Mouse (Mus musculus) fibroblast of lung, adult 2 months (primary cell): ENCODE data around the gene Gm47283.
A peak's percentile ranks its signal among the peaks of the same experiment; 100 is the strongest.
"Not testable (repeated sequence)": the region's sequence is repeated elsewhere in the genome, so short reads cannot be mapped to it uniquely, and the experiment has no call there.

Experiments
- DNase-seq: peaks from one replicate; pipeline ENCODE4 v3.0.0-alpha.2; 2011; ENCODE audit warnings: low read depth

Gene Gm47283

DNA sequence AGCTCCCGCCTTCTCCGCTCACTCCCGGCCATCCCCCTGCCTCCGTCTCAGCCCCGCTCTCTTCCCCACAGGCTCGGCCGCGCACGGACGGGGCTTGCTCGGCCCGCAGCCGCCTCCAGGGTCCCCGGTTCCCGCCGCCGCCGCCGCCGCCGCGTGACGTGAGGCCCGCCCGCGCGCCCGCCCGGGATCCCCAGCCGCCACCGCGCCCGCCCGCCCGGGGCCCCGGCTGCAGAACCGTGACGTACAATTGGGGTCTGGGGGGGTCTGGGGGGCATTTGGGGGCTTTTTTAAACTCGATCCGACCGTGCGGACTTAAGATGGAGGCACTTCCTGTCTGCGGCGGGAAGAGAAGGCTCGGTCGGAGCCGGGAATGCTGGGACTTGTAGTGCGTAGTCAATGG is at the start of gene Gm47283:
Gene Gm47283 (plus strand): TSS at position 301 of the 400 bp plus-strand sequence.
- not testable (repeated sequence) for DNase-seq

DNA sequence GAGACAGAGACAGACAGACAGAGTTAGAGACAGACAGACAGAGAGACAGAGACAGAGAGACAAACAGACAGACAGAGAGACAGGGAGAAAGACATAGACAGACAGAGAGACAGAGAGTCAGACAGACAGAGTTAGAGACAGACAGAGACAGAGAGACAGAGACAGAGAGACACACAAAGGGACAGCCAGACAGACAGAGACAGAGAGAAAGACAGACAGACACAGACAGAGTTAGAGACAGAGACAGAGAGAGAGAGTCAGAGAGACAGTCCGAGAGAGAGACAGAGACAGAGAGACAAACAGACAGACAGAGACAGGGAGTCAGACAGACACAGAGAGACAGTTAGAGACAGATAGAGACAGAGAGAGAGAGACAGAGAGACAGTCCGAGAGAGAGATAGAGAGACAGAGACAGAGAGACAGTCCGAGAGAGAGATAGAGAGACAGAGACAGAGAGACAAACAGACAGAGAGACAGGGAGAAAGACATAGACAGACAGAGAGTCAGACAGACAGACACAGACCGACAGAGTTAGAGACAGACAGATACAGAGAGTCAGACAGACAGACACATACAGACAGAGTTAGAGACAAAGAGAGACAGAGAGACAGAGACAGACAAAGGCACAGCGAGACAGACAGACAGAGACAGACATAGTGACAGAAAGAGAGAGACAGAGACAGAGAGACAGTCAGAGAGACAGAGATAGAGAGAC is 49.2 kb upstream of the Gm47283 start:
- not testable (repeated sequence) for DNase-seq

DNA sequence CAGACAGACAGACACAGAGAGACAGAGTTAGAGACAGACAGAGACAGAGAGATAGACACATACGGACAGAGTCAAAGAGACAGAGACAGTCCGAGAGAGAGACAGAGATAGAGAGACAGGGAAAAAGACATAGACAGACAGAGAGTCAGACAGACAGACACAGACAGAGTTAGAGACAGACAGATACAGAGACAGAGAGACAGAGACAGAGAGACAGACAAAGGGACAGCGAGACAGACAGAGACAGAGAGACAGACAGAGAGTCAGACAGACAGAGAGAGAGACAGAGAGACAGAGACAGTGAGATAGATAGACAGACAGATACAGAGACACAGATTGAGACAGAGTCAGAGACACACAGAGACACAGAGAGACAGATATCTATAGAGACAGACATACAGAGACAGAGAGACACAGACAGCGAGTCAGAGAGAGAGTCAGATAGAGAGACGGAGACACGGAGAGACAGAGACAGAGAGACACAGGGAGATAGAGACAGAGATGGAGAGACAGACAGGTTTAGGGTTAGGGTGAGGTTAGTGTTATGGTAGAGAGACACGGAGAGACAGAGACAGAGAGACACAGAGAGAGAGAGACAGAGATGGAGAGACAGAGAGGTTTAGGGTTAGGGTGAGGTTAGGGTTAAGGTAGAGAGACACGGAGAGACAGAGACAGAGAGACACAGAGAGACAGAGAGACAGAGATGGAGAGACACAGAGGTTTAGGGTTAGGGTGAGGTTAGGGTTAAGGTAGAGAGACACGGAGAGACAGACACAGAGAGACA is 48.1 kb upstream of the Gm47283 start:
- DNase-seq = not testable (repeated sequence)

DNA sequence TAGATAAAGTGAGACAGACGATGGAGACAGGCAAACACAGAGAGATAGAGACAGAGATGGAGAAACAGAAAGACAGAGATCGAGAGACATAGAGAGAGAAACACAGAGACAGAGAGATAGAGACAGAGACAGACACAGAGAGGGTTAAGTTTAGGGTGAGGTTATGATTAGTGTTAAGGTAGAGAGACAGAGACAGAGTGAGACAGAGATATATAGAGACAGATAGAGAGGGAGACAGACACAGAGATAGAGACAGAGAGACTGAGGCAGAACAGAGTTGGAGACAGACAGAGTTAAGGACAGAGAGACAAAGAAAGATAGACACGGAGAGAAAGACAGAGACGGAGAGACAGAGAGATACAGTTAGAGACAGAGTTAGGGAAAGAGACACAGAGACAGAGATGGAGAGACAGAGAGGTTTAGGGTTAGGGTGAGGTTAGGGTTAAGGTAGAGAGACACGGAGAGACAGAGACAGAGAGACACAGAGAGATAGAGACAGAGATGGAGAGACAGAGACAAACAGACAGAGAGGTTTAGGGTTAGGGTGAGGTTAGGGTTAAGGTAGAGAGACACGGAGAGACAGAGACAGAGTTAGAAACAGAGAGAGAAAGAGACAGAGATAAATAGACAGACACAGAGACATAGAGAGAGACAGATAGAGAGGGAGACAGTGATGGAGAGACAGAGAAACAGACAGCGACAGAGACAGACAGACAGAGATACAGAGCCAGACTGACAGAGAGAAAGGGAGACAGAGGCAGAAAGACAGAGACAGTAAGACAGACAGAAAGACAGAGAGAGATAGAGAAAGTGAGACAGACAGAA is 46.7 kb upstream of the Gm47283 start:
- DNase-seq = no peak

DNA sequence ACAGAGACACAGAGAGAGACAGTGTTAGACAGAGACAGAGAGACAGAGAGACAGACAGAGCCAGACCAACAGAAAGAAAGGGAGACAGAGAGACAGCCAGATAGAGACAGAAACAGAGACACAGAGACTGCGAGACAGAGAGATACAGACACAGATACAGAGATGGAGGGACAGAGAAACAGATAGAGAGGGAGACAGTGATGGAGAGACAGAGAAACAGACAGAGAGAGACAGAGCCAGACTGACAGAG is 46.2 kb upstream of the Gm47283 start:
- no peak for DNase-seq

DNA sequence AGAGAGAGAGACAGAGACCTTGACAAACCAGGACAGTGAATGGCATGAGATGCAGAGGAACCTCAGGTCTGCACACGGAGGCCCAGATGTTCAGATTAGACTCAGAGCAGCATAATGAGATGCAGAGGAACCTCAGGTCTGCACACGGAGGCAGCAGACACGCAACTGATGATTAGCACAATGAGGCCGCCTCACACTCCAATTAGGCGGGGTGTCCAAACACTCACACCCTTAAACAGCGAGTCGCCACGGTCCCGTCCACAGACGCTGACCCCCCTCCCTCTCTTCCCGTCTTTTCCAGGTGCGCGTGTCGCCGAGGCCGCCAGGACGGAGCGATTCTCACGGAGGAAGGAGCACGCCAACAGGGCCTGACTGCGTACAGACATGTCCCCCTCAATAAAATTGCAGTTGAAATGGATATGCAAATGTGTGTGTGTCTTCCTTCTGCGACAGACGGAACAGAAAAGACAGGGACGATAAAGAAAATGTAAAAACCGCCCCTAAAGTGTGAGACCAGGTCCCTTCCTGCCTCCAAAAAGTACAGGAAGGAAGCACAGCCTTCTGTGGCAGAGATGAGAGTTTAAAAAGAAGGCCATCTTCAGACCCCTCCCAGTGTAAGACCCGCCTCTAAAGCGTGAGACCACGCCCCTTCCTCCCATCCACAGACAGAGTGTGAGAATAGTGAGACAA is 45.6 kb upstream of the Gm47283 start:
- DNase-seq = not testable (repeated sequence)

DNA sequence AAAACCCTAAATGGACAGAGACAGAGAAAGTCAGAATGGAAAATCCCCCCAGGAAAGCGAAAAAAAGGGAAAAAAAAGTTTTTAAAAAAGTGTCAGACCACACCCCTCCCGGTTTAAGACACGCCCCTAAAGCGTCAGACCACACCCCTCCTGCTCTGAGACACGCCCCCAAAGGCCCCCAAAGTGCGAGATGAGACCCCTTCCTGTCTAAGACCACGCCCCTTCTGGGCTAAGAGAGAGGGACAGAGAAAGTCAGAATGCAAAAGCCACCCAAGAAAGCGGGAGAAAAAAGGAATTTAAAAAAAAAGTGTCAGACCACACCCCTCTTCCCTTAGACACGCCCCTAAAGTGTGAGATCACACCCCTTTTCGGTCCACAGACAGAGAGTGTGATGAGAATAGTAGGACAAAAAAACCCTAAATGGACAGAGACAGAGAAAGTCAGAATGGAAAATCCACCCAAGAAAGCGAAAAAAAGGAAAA is 45.0 kb upstream of the Gm47283 start:
- DNase-seq = not testable (repeated sequence)

DNA sequence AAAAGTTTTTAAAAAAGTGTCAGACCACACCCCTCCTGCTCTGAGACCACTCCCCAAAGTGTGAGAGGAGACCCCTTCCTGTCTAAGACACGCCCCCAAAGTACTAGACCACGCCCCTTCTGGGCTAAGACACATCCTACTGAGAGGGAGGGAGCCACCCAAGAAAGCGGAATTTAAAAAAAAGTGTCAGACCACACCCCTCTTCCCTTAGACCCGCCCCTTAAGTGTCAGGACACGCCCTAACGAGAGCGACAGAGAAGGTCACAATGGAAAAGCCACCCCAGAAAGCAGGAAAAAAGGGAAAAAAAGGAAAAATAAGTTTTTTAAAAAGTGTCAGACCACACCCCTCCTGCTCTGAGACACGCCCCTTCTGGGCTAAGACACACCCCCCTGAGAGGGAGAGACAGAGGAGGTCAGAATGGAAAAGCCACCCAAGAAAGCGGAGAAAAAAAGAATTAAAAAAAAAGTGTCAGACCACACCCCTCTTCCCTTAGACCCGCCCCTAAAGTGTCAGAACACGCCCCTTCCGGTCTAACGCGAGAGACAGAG is 44.5 kb upstream of the Gm47283 start:
- no peak for DNase-seq

DNA sequence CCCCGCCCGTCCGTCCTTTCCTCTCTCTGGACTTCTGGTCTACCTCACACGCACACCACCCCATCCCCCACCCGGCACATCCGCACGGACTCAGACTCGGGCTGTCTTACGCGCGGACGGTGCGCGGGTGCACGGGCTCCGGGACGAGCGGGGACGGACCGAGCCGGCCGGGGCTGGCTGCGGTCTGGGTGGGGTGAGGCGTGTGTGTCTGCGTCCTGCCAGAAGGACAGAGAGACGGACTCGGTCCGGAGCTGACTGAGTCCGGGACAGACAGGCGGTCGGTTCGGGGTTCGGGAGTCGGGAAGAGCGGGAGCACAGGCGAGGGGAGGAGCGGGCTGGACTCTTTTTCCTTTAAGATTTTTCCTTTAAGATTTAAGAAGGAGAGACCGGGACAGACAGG is 43.5 kb upstream of the Gm47283 start:
- DNase-seq = not testable (repeated sequence)

DNA sequence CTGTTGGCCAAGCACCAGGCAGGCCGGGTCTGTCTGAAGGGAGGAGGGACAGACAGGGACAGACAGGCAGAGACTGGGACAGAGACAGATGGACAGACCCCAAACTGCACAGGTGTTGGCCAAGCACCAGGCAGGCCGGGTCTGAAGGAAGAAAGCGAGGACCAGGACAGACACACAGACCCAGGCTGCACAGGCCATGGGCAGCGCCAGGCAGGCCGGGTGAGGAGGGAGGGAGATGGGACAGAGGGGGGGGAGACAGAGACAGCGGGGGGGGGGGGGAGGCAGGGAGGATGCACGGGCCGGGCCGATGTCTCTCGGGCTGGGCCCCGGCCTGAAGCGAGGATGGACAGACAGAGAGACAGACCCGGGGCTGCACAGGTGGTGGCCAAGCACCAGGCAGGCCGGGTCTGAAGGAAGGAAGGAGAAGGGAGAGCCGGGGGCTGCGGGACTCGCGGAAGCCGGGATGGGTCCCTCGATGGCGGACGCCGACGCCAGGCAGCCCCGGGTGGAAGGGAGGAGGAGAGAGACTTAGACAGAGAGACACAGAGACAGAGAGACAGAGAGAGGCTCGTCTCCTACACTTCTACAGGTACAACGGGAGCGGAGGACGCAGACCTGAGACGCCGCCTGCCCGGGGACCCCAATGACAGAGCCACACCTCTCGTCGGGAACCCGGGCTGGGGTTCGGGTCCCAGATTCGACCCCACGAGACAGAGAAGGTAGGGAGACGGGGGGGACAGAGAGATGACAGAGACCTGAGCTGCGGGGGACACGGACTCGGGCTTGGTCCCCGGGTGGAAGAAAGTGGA is 42.9 kb upstream of the Gm47283 start:
- DNase-seq = not testable (repeated sequence)

DNA sequence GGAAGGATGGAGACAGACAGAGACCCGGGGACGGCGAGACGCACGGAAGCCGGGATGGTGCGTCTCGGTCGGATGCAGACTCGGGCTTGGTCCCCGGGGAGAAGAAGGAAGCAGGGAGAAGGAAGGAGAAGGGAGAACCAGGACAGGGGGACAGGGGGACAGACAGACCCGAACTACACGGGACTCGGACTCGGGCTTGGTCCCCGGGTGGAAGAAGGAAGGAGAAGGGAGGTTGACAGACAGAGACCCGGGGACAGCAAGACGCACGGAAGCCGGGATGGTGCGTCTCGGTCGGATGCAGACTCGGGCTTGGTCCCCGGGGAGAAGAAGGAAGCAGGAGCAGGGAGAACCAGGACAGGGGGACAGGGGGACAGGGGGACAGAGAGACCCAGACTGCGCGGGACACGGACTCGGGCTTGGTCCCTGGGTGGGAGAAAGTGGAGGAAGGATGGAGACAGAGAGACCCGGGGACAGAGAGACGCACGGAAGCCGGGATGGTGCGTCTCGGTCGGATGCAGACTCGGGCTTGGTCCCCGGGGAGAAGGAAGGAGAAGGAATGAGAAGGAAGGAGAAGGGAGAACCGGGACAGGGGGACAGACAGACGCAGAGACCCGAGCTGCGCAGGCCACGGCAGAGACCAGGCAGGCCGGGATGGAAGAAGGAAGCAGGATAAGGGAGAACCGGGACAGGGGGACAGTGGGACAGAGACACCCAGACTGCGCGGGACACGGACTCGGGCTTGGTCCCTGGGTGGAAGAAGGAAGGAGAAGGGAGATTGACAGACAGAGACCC is 42.1 kb upstream of the Gm47283 start:
- DNase-seq = not testable (repeated sequence)

DNA sequence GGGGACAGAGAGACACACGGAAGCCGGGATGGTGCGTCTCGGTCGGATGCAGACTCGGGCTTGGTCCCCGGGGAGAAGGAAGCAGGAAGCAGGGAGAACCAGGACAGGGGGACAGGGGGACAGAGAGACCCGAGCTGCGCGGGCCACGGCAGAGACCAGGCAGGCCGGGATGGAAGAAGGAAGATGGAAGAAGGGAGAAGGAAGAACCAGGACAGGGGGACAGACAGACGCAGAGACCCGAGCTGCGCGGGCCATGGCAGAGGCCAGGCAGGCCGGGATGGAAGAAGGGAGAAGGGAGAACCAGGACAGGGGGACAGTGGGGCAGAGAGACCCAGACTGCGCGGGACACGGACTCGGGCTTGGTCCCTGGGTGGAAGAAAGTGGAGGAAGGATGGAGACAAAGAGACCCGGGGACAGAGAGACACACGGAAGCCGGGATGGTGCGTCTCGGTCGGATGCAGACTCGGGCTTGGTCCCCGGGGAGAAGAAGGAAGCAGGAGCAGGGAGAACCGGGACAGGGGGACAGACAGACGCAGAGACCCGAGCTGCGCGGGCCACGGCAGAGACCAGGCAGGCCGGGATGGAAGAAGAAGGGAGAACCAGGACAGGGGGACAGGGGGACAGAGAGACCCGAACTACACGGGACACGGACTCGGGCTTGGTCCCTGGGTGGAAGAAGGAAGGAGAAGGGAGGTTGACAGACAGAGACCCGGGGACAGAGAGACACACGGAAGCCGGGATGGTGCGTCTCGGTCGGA is 41.3 kb upstream of the Gm47283 start:
- not testable (repeated sequence) for DNase-seq

DNA sequence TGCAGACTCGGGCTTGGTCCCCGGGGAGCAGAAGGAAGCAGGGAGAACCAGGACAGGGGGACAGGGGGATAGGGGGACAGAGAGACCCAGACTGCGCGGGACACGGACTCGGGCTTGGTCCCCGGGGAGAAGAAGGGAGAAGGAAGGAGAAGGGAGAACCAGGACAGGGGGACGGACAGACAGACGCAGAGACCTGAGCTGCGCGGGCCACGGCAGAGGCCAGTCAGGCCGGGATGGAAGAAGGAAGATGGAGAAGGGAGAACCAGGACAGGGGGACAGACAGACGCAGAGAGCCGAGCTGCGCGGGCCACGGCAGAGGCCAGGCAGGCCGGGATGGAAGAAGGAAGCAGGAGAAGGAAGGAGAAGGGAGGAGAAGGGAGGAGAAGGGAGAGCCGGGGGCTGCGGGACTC is 40.7 kb upstream of the Gm47283 start:
- DNase-seq = no peak

DNA sequence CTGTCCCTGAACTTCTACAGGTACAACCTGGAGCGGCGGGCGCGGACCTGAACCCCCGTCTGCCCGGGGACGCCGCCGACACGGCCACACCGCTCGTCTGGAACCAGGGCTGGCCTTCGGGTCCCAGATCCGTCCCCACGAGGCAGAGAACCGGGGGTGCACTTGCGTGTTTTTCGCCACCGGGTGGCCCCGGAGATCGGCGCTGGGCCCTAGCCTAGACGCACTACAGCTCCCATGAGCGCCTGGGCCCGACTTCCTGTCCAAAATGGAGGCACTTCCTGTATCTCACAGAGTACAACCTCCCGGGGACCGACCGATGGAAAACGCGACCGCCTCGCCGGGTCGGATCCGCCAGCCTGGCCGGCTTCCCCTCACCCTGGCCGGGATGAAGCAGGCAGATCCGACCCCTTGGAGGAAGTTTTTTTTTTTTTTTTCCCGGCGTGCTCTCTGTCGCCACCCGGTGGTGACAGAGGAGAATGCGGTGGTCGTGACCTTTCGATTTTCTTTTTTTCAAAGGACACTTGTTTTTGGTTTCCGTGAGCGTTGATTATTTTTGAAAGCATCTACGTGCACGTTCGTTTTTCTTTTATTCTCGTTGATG is 40.1 kb upstream of the Gm47283 start:
- peak; percentile 79 for DNase-seq

DNA sequence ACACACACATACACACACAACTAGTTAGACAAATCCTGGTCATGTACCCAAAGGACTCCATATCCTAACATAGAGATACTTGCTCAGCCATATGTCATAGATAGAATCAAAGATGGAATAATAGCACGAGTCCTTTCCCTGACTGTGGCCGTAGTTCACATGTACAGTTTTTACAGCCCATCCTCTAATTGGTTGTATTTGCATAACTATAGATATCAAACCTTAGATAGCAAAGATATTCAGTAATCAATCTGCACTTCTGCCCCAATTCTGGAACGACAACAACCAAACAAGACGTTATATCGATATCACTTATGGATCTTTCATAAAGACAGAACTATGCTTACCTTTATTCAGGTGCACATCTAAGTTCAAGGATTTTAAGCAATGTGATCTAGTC is 39.3 kb upstream of the Gm47283 start:
- not testable (repeated sequence) for DNase-seq

DNA sequence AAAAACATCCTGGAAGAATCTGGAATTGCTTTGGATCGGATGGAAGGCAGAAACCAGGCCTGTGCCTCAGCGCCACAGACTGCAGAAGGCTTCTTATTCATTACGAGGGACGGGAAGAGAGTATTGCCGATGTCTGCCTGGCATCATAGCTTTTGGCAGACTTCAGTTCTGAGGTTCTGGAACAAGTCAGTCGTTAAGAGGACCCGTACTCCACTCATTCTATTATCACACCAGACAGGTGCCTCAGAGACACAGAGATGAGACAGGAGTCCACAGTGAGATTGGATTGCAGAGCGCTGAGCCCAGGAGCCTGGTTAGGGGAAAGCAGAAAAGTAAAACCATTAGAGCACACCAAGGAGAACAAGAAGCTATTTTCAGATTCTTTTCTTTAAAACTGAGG is 29.8 kb upstream of the Gm47283 start, which contains the start of gene Gm21860:
Gene Gm21860 (minus strand): TSS at position 101 of the 400 bp plus-strand sequence.
- not testable (repeated sequence) for DNase-seq

DNA sequence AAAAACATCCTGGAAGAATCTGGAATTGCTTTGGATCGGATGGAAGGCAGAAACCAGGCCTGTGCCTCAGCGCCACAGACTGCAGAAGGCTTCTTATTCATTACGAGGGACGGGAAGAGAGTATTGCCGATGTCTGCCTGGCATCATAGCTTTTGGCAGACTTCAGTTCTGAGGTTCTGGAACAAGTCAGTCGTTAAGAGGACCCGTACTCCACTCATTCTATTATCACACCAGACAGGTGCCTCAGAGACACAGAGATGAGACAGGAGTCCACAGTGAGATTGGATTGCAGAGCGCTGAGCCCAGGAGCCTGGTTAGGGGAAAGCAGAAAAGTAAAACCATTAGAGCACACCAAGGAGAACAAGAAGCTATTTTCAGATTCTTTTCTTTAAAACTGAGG is 54.5 kb downstream of the Gm47283 start, which contains the start of gene Gm21748:
Gene Gm21748 (minus strand): TSS at position 101 of the 400 bp plus-strand sequence.
- DNase-seq = not testable (repeated sequence)
